26 mouse cellular contexts compared by ENCODE assay signal in genomic region chr8:114625402-114625801, GRCm38 (mm10).
"Had no signal": no experiment of that assay in that cellular context is flagged by ENCODE, and none has a peak within 500 bp of the region (broad histone marks: within the 10 kb centered on the region; RNA-seq: fewer than 3 reads in every experiment).

No protein-coding gene starts in this region.

- H3K27ac ChIP-seq: gastrocnemius, adult 2 months; heart, embryonic 10.5 days; hindbrain, embryonic 10.5 days; hindbrain, embryonic 12.5 days; hindbrain, embryonic 14.5 days; intestine, embryonic 15.5 days; layer of hippocampus, adult 2 months; left cerebral cortex, adult 2 months; limb, embryonic 10.5 days; limb, embryonic 12.5 days had no signal

- H3K9ac ChIP-seq: heart, embryonic 12.5 days; hindbrain, embryonic 12.5 days; hindbrain, embryonic 14.5 days; intestine, embryonic 15.5 days; limb, embryonic 12.5 days had no signal

- DNase-seq: gastrocnemius, adult 2 months; gastrocnemius, postnatal 10 days; gastrocnemius, postnatal 25 days; heart, adult 18-20 months; heart, postnatal 10 days; heart, postnatal 4 days; kidney, adult 18-20 months; kidney, adult 8-10 months; kidney, postnatal 10 days; kidney, postnatal 25 days; kidney, postnatal 4 days; liver had no signal

- ATAC-seq: hindbrain, embryonic 16.5 days; inflammation-experienced regulatory T-cells, adult 6 months; intestine, embryonic 15.5 days; intestine, postnatal 0 days had no signal

- H3K4me1 ChIP-seq: heart, embryonic 10.5 days had no signal

- H3K27me3 ChIP-seq: heart, embryonic 12.5 days; hindbrain, embryonic 12.5 days; intestine, embryonic 15.5 days had no signal

- H3K4me3 ChIP-seq: gastrocnemius, adult 2 months; heart, embryonic 10.5 days; heart, embryonic 12.5 days; hindbrain, embryonic 10.5 days; hindbrain, embryonic 12.5 days; intestine, embryonic 15.5 days; layer of hippocampus, adult 2 months; left cerebral cortex, adult 2 months; limb, embryonic 10.5 days; limb, embryonic 12.5 days had no signal

- H3K9me3 ChIP-seq: heart, embryonic 10.5 days; heart, embryonic 12.5 days; hindbrain, embryonic 10.5 days; hindbrain, embryonic 12.5 days; intestine, embryonic 15.5 days; limb, embryonic 10.5 days; limb, embryonic 12.5 days had no signal

- H3K36me3 ChIP-seq: heart, embryonic 10.5 days; heart, embryonic 12.5 days; hindbrain, embryonic 10.5 days; hindbrain, embryonic 12.5 days; intestine, embryonic 15.5 days; limb, embryonic 10.5 days; limb, embryonic 12.5 days had no signal

- H3K4me2 ChIP-seq: heart, embryonic 12.5 days; hindbrain, embryonic 12.5 days; hindbrain, embryonic 14.5 days; intestine, embryonic 15.5 days; limb, embryonic 12.5 days; liver, embryonic 11.5 days had no signal
